Mouse (Mus musculus) heart, adult 11 months (tissue): ENCODE measurements at regions not wholly inside any gene's neighbourhood (a gene's known extent, or its start where the extent isn't known, plus 50 kb on each side); places are given as distances from the start of the nearest gene placed in this dataset.
A peak's percentile ranks its signal among the peaks of the same experiment; 100 is the strongest.

Experiments
- DNase-seq: peaks from one replicate; pipeline ENCODE4 v3.0.0; 2022

GRCm38 (mm10) chr11:56716953-56717352, 294.2 kb upstream of the Gria1 start:
- DNase-seq, result peak; percentile 73

DNA sequence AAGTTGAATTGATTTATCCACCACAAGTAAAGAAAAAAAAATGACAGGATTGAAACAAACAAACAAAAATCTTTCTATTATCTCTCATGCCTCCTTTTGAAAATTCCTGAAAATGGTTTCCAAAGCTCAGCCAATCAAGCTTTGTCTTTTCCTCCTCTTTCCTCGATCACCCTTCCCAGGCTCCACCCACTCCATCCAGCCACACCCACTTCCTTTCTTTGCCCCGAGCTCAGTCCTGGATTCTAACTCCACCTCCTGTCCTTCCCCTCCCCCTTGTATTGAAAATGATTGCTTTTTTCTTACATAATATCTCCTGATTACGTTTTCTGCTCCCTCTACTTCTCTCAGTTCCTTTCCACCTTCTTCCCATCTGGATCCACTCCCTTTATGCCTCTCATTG, 286.0 kb upstream of the Gria1 start:
- no peak for DNase-seq

- no peak for DNase-seq
Observed at GRCm38 (mm10) chr11:56726161-56726560, 285.0 kb upstream of the Gria1 start.

- DNase-seq, result peak; percentile 94
Observed at GRCm38 (mm10) chr11:56727556-56727955, 283.6 kb upstream of the Gria1 start.

- peak; percentile 97 for DNase-seq
Observed at GRCm38 (mm10) chr11:56728204-56729002, 282.8 kb upstream of the Gria1 start.

DNA sequence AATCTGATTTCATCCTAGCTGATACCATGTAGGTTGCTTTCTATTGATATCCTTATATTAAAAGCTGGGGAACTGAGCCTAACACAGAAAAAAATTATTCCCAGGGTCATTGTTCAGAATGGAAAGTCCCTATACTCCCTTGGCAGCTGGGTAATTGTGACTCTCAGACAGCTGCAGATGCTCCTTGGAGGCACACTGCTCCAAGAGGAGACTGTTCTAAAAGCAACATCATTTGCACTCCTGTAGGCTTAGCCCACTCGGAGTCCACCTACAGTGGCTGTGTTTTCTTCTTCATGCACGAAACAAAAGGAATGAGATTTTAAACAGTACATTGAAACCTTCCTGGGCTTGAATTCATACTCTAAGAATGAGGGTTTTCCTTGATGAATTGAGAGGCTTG, 269.3 kb upstream of the Gria1 start:
- no peak for DNase-seq

- no peak for DNase-seq
Observed at GRCm38 (mm10) chr11:56750032-56750431, 261.2 kb upstream of the Gria1 start.

GRCm38 (mm10) chr11:56750639-56751038, 260.5 kb upstream of the Gria1 start:
- no peak for DNase-seq

DNA sequence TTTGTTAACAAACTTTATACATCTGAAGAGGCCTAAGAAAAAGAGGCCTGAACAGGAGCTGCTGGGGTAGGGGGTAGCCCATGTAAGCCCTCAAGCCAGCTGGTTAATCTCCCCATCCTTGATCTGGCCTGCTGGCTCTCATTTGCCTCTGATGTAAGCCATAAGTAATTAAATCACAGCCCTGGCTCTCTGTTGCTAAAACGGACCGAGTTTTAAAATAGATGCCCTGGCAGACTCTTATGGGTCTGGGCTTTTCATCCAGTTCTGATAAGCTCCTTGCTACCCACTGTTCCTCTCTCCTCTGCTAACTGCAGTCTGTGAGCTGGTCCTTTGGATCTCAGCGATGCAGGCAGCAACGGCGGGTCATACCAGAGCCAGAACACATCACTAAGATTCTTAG, 259.3 kb upstream of the Gria1 start:
- DNase-seq, result peak; percentile 91

GRCm38 (mm10) chr11:56753699-56754098, 257.5 kb upstream of the Gria1 start:
- no peak for DNase-seq

DNA sequence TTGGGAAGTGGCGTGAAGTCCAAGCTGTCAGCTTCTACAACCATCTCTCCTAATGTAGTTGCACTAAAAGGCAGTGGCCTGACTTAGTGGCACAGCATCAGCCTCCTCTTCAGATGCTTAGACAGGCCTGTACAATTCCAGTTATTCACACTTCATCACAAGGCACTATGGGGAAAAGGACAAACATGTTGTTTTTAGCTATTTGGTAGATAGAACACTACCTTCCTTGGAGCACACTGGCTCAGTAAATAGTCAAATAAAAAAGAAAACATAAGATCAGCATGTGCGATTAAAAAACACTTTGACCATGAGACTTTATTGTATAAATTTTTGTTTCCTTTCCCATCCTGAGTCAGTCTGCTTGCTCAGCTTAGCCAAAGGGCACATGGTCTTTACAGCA, 250.7 kb upstream of the Gria1 start:
- no peak for DNase-seq

GRCm38 (mm10) chr11:56762467-56763120, 248.6 kb upstream of the Gria1 start:
- DNase-seq, result peak; percentile 98

GRCm38 (mm10) chr11:56767424-56767823, 243.8 kb upstream of the Gria1 start:
- DNase-seq, result no peak

- no peak for DNase-seq
Observed at GRCm38 (mm10) chr11:56786351-56786750, 224.8 kb upstream of the Gria1 start.

DNA sequence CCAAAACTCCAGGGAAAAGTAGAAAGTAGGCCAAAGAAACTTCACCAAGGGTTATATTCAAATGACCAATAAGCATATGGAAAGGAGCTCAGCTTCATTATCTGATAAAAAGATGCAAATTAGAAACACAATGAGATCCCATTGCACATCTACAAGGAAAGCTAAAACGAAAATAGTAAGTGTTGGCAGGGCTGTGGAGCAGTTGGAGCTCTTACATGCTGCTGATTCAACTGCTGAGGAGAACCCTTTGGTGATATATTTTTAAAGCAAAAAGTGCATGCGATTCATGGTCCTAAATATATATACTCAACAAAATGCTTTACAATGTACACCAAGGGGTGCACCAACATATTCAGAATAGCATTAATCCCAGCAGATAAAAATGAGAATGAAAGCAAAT, 218.5 kb upstream of the Gria1 start:
- DNase-seq, result no peak

- no peak for DNase-seq
Observed at GRCm38 (mm10) chr11:56807314-56807713, 203.9 kb upstream of the Gria1 start.

DNA sequence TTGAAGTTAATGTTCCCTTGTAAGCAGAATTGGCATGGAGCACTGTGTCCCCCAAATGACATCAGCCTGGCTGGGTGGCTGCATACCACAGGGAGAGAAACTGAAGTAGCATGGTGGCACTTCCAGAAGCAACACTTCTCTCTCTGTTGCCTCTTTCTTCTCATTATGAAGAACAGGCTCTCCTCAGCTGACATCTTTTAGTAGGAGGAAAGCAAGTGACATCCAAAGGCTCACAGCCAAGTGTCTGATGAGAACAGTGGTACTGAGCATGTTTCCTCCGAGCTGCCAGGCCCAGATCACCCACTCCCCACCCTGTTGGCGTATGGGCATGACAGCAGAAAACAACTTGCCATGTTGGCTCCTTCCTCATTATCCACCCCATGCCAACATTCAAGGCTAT, 201.0 kb upstream of the Gria1 start:
- DNase-seq, result no peak

- DNase-seq, result no peak
Observed at GRCm38 (mm10) chr11:56812121-56812520, 199.1 kb upstream of the Gria1 start.

GRCm38 (mm10) chr11:56823471-56823870, 187.7 kb upstream of the Gria1 start:
- no peak for DNase-seq

GRCm38 (mm10) chr11:56827499-56827898, 183.7 kb upstream of the Gria1 start:
- DNase-seq, result no peak

GRCm38 (mm10) chr11:56862649-56863048, 148.5 kb upstream of the Gria1 start:
- peak; percentile 96 for DNase-seq

- peak; percentile 11 for DNase-seq
Observed at GRCm38 (mm10) chr11:56871640-56872039, 139.5 kb upstream of the Gria1 start.

- DNase-seq, result no peak
Observed at GRCm38 (mm10) chr11:56898548-56898951, 112.6 kb upstream of the Gria1 start.

GRCm38 (mm10) chr11:56901201-56901600, 110.0 kb upstream of the Gria1 start:
- peak; percentile 27 for DNase-seq
